Mouse (Mus musculus): ENCODE results near the gene Cep97.

GRCm38 (mm10) chr16:55952771-55953170 lies 18.1 kb upstream of the Cep97 start:
- TF ChIP-seq CTCF (IDR thresholded peaks at IDR 0.05; ENCODE audit: control insufficient read depth, insufficient read depth, insufficient read length) (no peak), CEBPB (IDR thresholded peaks at IDR 0.05; ENCODE audit: low read depth) (no peak), USF1 (IDR thresholded peaks at IDR 0.05; ENCODE audit: low read depth) (no peak), MAX (IDR thresholded peaks at IDR 0.05) (no peak)

Measured in C2C12 (cell line).